Mouse (Mus musculus) heart, embryonic 11.5 days (tissue): ENCODE results near the gene Gm21677. TPM values are rescaled to one million over a fixed set of nuclear protein-coding genes. Genes with fewer than 3 reads are reported as not detected.
"Not testable (repeated sequence)": the region's sequence is repeated elsewhere in the genome, so short reads cannot be mapped to it uniquely, and the experiment has no call there.

Source experiments
- ATAC-seq: fragments of 200-750 bp; cut with Nextera tagmentation; replicated peaks from 2 replicates; pipeline ENCODE4 v1.8.0; 2017; ENCODE audit warnings: moderate library complexity; ENCODE audit not compliant: insufficient number of reproducible peaks, low FRiP score, low TSS enrichment
- H3K27ac ChIP-seq: fragments of 300-500 bp; sonication (generic); 2 replicates; pipeline ENCODE4 v1.5.1; 2014; ENCODE audit warnings: mild to moderate bottlenecking, low read depth, low read length
- H3K27me3 ChIP-seq: fragments of 300-500 bp; sonication (generic); 2 replicates; pipeline ENCODE4 v1.6.1; 2014; ENCODE audit warnings: mild to moderate bottlenecking, low read length, mixed read lengths; ENCODE audit not compliant: control insufficient read depth, insufficient read depth
- H3K36me3 ChIP-seq: fragments of 300-500 bp; sonication (generic); 2 replicates; pipeline ENCODE4 v1.6.1; 2014; ENCODE audit warnings: mild to moderate bottlenecking, low read length, moderate library complexity, mixed read lengths; ENCODE audit not compliant: control insufficient read depth, insufficient read depth
- H3K4me1 ChIP-seq: fragments of 300-500 bp; sonication (generic); 2 replicates; pipeline ENCODE4 v1.6.1; 2014; ENCODE audit warnings: low read length; ENCODE audit not compliant: control insufficient read depth, insufficient read depth
- H3K4me2 ChIP-seq: fragments of 300-500 bp; sonication (generic); 2 replicates; pipeline ENCODE4 v1.6.1; 2014; ENCODE audit warnings: mild to moderate bottlenecking, moderate library complexity
- H3K4me3 ChIP-seq: fragments of 300-500 bp; sonication (generic); 2 replicates; pipeline ENCODE4 v1.5.1; 2014; ENCODE audit warnings: low read depth, low read length
- H3K9ac ChIP-seq: fragments of 300-500 bp; sonication (generic); 2 replicates; pipeline ENCODE4 v1.6.1; 2014; ENCODE audit warnings: mild to moderate bottlenecking, low read depth, low read length, moderate library complexity
- H3K9me3 ChIP-seq: fragments of 300-500 bp; sonication (generic); replicated peaks from 2 replicates; pipeline ENCODE4 v1.6.1; 2016; ENCODE audit warnings: low read length; ENCODE audit not compliant: control insufficient read depth
- WGBS: fragments of 180-500 bp; shearing (Covaris S2); extraction: QIAGEN DNeasy Blood & Tissue Kit; methylation state at CpG from one replicate; pipeline ENCODE4 v1.1.7; 2014; ENCODE audit not compliant: insufficient replicate concordance; 5-methylcytosine and 5-hydroxymethylcytosine counted together
- polyA plus RNA-seq: library from polyadenylated mRNA; unstranded; fragments of >200 nt; fragmentation: Nextera tagmentation; extraction: Ambion mirVana; gene quantifications from 2 replicates; pipeline ENCODE4 v1.2.1, GENCODE M21; 2014

Gm21677 gene
- not detected in 2 replicates for polyA plus RNA-seq

DNA sequence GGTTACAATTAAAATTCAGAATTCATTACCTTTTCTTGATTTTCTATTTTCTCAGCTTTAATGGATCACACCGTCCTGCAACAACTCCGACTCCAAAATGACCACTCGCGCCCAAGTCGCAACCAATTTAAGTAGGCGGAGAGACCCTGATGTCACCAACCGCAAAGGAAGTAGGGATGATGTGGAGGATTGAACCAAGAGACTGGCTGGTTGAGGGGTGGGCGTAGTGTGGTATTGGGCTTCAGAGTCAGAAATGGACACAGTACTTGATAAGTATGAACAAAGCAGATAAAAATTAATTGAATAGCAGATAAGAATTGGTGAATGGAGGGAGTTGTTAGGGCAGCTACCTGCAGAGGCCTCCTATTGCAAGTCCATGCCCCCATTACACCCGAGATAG is at the start of gene Gm21677:
TSS of gene Gm21677 (minus strand) at position 101 of the 400 bp plus-strand sequence.
- not testable (repeated sequence) for ATAC-seq, H3K9ac ChIP-seq, H3K4me3 ChIP-seq, H3K36me3 ChIP-seq, H3K27me3 ChIP-seq, H3K27ac ChIP-seq, H3K9me3 ChIP-seq, H3K4me1 ChIP-seq, H3K4me2 ChIP-seq
- no CpG with 5 or more reads among the region's 9 CpGs for WGBS

DNA sequence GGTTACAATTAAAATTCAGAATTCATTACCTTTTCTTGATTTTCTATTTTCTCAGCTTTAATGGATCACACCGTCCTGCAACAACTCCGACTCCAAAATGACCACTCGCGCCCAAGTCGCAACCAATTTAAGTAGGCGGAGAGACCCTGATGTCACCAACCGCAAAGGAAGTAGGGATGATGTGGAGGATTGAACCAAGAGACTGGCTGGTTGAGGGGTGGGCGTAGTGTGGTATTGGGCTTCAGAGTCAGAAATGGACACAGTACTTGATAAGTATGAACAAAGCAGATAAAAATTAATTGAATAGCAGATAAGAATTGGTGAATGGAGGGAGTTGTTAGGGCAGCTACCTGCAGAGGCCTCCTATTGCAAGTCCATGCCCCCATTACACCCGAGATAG is 39.0 kb upstream of the Gm21677 start, which contains the start of gene Gm21693:
TSS of gene Gm21693 (minus strand) at position 101 of the 400 bp plus-strand sequence.
- H3K36me3 ChIP-seq, H3K27ac ChIP-seq, H3K27me3 ChIP-seq, H3K9me3 ChIP-seq, ATAC-seq, H3K4me1 ChIP-seq, H3K4me3 ChIP-seq, H3K4me2 ChIP-seq, H3K9ac ChIP-seq: not testable (repeated sequence)
- no CpG with 5 or more reads among the region's 9 CpGs for WGBS

DNA sequence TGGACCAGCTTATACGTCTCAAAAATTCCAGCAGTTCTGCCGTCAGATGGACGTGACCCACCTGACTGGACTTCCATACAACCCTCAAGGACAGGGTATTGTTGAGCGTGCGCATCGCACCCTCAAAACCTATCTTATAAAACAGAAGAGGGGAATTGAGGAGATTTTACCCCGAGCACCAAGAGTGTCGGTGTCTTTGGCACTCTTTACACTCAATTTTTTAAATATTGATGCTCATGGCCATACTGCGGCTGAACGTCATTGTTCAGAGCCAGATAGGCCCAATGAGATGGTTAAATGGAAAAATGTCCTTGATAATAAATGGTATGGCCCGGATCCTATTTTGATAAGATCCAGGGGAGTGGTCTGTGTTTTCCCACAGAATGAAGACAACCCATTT is 34.4 kb upstream of the Gm21677 start:
- not testable (repeated sequence) for H3K9ac ChIP-seq, H3K9me3 ChIP-seq, H3K27me3 ChIP-seq, ATAC-seq, H3K4me3 ChIP-seq, H3K4me1 ChIP-seq, H3K36me3 ChIP-seq, H3K27ac ChIP-seq, H3K4me2 ChIP-seq
- WGBS: no CpG with 5 or more reads among the region's 11 CpGs

Other genes with a start within 250 kb of the Gm21677 start
- not detected in 2 replicates for gene Gm21693, start 38.9 kb upstream of the Gm21677 start, polyA plus RNA-seq
- not detected in 2 replicates for gene Gm21704, start 103.7 kb upstream of the Gm21677 start, polyA plus RNA-seq
- gene Gm21708, start 103.7 kb upstream of the Gm21677 start, polyA plus RNA-seq: not detected in 2 replicates